Mouse (Mus musculus) adrenal gland, adult 2 months (tissue): Measurements from ENCODE around the gene Slc4a5. TPM values are rescaled to one million over a fixed set of nuclear protein-coding genes. Genes with fewer than 3 reads are reported as not detected.

ENCODE experiments used
- DNase-seq: peaks from one replicate; pipeline ENCODE4 v3.0.0; 2021
- polyA plus RNA-seq: library from polyadenylated mRNA; depleted of rRNA; stranded (reverse); fragments of >200 nt; gene quantifications from 2 replicates; pipeline ENCODE4 v1.2.3, GENCODE M21; 2012; rRNA removed
- total RNA-seq, 2 experiments: library from RNA; stranded (reverse); gene quantifications; 2 replicates each; pipeline ENCODE4 v1.2.3; 2021

Gene Slc4a5
- total and polyA plus RNA-seq, 3 experiments = 0.51 TPM; not detected in 2

GRCm38 (mm10) chr6:83350851-83351405 lies 131.3 kb downstream of the Slc4a5 start:
- no peak for DNase-seq

- no peak for DNase-seq
Measured at GRCm38 (mm10) chr6:83351490-83352160, 132.0 kb downstream of the Slc4a5 start.

- DNase-seq = no peak
Measured at GRCm38 (mm10) chr6:83352666-83353410, 133.2 kb downstream of the Slc4a5 start.

Other genes starting within 250 kb of the Slc4a5 start
- 10 to 100 TPM in 1 of 2 experiments, 1 to 10 TPM in 1; 7.5 to 13.5 TPM for gene Dok1, start 186.4 kb upstream of the Slc4a5 start, total RNA-seq
- gene Dok1, start 186.4 kb upstream of the Slc4a5 start, polyA plus RNA-seq = 7.9 and 11.7 TPM in 2 replicates
- gene Loxl3, start 185.7 kb upstream of the Slc4a5 start, total RNA-seq = 1 to 10 TPM; 1.1 to 3.5 TPM
- gene Loxl3, start 185.7 kb upstream of the Slc4a5 start, polyA plus RNA-seq = 2.8 and 2.9 TPM in 2 replicates
- 100 to 1,000 TPM; 174 to 228 TPM for gene Aup1, start 165.3 kb upstream of the Slc4a5 start, total RNA-seq
- 1,190 and 1,486 TPM in 2 replicates for gene Aup1, start 165.3 kb upstream of the Slc4a5 start, polyA plus RNA-seq
- gene Htra2, start 164.6 kb upstream of the Slc4a5 start, total RNA-seq = 10 to 100 TPM; 42.6 to 63.6 TPM
- 74.2 and 89.8 TPM in 2 replicates for gene Htra2, start 164.6 kb upstream of the Slc4a5 start, polyA plus RNA-seq
- gene Dqx1, start 162.0 kb upstream of the Slc4a5 start, total RNA-seq = 1 to 10 TPM; 2.1 to 2.5 TPM
- 2.6 and 2.7 TPM in 2 replicates for gene Dqx1, start 162.0 kb upstream of the Slc4a5 start, polyA plus RNA-seq
- gene Tlx2, start 149.5 kb upstream of the Slc4a5 start, total RNA-seq = 10 to 100 TPM in 1 of 2 experiments, 1 to 10 TPM in 1; 4.9 to 15.2 TPM
- gene Tlx2, start 149.5 kb upstream of the Slc4a5 start, polyA plus RNA-seq = 48.7 and 64.4 TPM in 2 replicates
- 10 to 100 TPM; 35.1 to 48.9 TPM for gene Pcgf1, start 142.0 kb upstream of the Slc4a5 start, total RNA-seq
- gene Pcgf1, start 142.0 kb upstream of the Slc4a5 start, polyA plus RNA-seq = 28.6 and 31.6 TPM in 2 replicates
- 10 to 100 TPM in 1 of 2 experiments, 1 to 10 TPM in 1; 7.6 to 19.7 TPM for gene Lbx2, start 133.5 kb upstream of the Slc4a5 start, total RNA-seq
- gene Lbx2, start 133.5 kb upstream of the Slc4a5 start, polyA plus RNA-seq = 30.1 and 48.9 TPM in 2 replicates
- gene Ccdc142, start 118.2 kb upstream of the Slc4a5 start, total RNA-seq = 1 to 10 TPM; 2.9 to 5.9 TPM
- gene Ccdc142, start 118.2 kb upstream of the Slc4a5 start, polyA plus RNA-seq = 34.9 and 38.6 TPM in 2 replicates
- 1 to 10 TPM; 3.9 to 6.6 TPM for gene Gm42688, start 118.2 kb upstream of the Slc4a5 start, total RNA-seq
- gene Gm42688, start 118.2 kb upstream of the Slc4a5 start, polyA plus RNA-seq = 7.5 and 8.8 TPM in 2 replicates
- 100 to 1,000 TPM in 1 of 2 experiments, 10 to 100 TPM in 1; 95.3 to 112 TPM for gene Mrpl53, start 110.8 kb upstream of the Slc4a5 start, total RNA-seq
- 81.0 and 85.8 TPM in 2 replicates for gene Mrpl53, start 110.8 kb upstream of the Slc4a5 start, polyA plus RNA-seq
- gene Mogs, start 104.3 kb upstream of the Slc4a5 start, total RNA-seq = 10 to 100 TPM; 48.1 to 52.6 TPM
- gene Mogs, start 104.3 kb upstream of the Slc4a5 start, polyA plus RNA-seq = 93.2 and 131 TPM in 2 replicates
- 100 to 1,000 TPM in 1 of 2 experiments, 10 to 100 TPM in 1; 79.1 to 117 TPM for gene Wbp1, start 98.3 kb upstream of the Slc4a5 start, total RNA-seq
- gene Wbp1, start 98.3 kb upstream of the Slc4a5 start, polyA plus RNA-seq = 388 and 405 TPM in 2 replicates
- gene Ino80b, start 94.4 kb upstream of the Slc4a5 start, total RNA-seq = 10 to 100 TPM; 16.1 to 27.3 TPM
- gene Ino80b, start 94.4 kb upstream of the Slc4a5 start, polyA plus RNA-seq = 90.2 and 102 TPM in 2 replicates
- 10 to 100 TPM in 1 of 2 experiments, 1 to 10 TPM in 1; 9.5 to 10.2 TPM for gene Rtkn, start 84.4 kb upstream of the Slc4a5 start, total RNA-seq
- gene Rtkn, start 84.4 kb upstream of the Slc4a5 start, polyA plus RNA-seq = 93.6 and 100 TPM in 2 replicates
- gene Wdr54, start 63.4 kb upstream of the Slc4a5 start, total RNA-seq = 1 to 10 TPM; 2.2 to 4.7 TPM
- gene Wdr54, start 63.4 kb upstream of the Slc4a5 start, polyA plus RNA-seq = 3.4 and 4.8 TPM in 2 replicates
- 1 to 10 TPM; 1.1 to 1.3 TPM for gene 1700003E16Rik, start 63.4 kb upstream of the Slc4a5 start, total RNA-seq
- 1.0 and 1.4 TPM in 2 replicates for gene 1700003E16Rik, start 63.4 kb upstream of the Slc4a5 start, polyA plus RNA-seq
- gene Dctn1, start 53.9 kb upstream of the Slc4a5 start, total RNA-seq = 100 to 1,000 TPM; 135 to 138 TPM
- gene Dctn1, start 53.9 kb upstream of the Slc4a5 start, polyA plus RNA-seq = 210 and 211 TPM in 2 replicates
- 10 to 100 TPM; 17.8 to 30.8 TPM for gene Mthfd2, start 106.1 kb downstream of the Slc4a5 start, total RNA-seq
- 2.5 and 3.8 TPM in 2 replicates for gene Mthfd2, start 106.1 kb downstream of the Slc4a5 start, polyA plus RNA-seq
- gene Mob1a, start 106.2 kb downstream of the Slc4a5 start, total RNA-seq = 10 to 100 TPM; 62.1 to 77.7 TPM
- gene Mob1a, start 106.2 kb downstream of the Slc4a5 start, polyA plus RNA-seq = 44.4 and 52.1 TPM in 2 replicates
- 100 to 1,000 TPM; 204 to 358 TPM for gene Bola3, start 129.3 kb downstream of the Slc4a5 start, total RNA-seq
- gene Bola3, start 129.3 kb downstream of the Slc4a5 start, polyA plus RNA-seq = 303 and 351 TPM in 2 replicates
- 10 to 100 TPM; 22.9 to 26.0 TPM for gene Tet3, start 239.3 kb downstream of the Slc4a5 start, total RNA-seq
- gene Tet3, start 239.3 kb downstream of the Slc4a5 start, polyA plus RNA-seq = 6.8 and 8.7 TPM in 2 replicates